Mouse (Mus musculus) gastrocnemius, adult 8-10 months (tissue): ENCODE data around the gene AC109138.7. TPM values are rescaled to one million over a fixed set of nuclear protein-coding genes. Genes with fewer than 3 reads are reported as not detected.

Experiments used
- DNase-seq, 2 experiments: peaks; one replicate each; pipeline ENCODE4 v3.0.0; 2022; ENCODE audit warnings: low spot score in 2 of 2
- total RNA-seq, 4 experiments: library from RNA; stranded (reverse); gene quantifications; 2 replicates each; pipeline ENCODE4 v1.2.4; 2022

AC109138.7 gene
- total RNA-seq, result not detected

DNA sequence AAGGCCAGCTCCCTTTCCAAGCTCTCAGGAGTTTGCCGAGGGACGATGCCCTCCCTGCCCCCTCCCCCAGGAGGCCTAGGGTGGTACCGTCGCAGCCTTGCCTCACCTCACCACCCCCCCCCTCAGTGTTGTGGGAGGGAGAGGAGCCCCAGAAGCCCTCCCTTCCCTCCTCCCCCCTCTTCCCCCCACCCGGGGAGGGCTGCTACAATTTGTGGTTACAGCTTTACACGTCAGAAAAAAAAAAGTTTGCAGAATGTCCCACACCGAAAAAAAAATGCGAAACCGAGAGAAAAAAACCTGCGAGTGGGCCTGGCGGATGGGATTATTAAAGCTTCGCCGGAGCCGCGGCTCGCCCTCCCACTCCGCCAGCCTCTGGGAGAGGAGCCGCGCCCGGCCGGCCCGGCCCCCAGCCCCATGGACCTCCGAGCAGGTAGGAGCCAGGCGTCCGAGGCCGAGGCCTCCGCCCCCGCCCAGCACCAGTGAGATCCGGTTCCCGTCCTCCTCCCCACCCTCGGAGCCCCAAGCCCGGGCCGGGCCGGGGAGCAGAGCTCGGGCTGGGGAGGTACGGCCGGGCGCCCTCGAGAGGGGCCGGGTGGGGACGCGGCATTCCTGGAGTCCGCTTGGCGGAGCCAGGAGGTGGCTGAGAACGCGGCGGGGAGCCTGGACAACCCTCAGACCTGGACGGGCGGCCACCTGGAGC is at the start of gene AC109138.7, which contains the start of gene Clcf1:
AC109138.7 (plus strand) TSS at position 287 of the 700 bp plus-strand sequence.
Clcf1 (plus strand) TSS at position 168 of the 700 bp plus-strand sequence.
- DNase-seq, result no peak

DNA sequence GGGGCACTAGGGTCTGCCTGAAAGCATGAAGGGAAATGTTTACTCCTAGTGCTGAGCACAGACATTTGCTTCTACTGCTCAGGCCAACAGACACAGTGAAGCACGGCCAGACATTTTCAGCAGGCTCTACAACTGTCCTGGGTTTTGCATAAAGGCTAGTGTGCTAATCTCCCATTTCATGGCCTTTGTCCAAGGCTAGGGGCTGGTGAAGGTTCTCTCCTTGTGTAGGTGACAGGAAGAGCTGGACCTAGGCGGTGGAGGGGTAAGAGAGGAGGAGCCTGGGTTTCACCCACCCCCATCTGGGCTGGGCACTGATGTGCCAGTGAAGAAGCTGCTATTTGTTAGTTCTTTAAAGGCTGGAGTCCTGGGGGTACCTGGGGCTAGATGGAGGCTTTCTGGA is 49.4 kb upstream of the AC109138.7 start:
- DNase-seq, result no peak

GRCm38 (mm10) chr19:4166678-4167476 is 47.3 kb upstream of the AC109138.7 start:
- DNase-seq, result no peak

- peak; percentile 99 for DNase-seq
Observed at GRCm38 (mm10) chr19:4169378-4169784, 44.8 kb upstream of the AC109138.7 start.

- DNase-seq, result peak; percentile 34 to 59
Observed at GRCm38 (mm10) chr19:4169810-4170209, 44.3 kb upstream of the AC109138.7 start.

DNA sequence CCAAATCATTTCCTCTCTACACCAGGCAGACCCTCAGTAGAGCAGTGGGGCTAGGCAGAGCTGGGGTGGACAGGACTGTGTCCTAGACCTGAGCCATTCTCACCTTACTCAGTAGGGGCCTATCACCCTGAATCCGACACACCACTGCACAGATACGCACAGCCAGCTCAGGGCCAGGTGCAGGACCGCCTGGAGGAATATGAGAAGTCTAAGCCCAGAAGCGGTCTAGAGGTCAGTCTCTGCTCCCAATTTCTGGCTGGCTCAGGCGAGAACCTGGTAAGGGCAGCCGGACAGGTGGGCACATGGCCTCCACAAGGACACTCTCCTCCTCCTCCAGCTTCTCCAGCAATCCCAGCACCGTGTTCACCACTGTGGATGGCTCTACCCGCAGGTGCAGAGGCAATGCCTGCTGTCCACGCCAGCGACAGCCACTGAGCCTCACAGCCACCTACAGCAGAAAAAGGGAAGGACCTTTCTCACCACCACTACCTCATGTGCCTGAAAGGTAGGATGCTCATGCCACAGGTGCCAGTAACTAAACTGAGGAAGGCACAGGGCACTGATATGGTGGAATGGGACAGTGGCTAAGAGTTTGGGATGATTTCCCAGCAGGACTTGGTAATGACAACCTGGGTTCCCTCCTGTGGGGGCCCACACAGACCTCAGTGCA is 43.3 kb upstream of the AC109138.7 start:
- DNase-seq, result peak in 1 of 2 experiments; percentile 46

DNA sequence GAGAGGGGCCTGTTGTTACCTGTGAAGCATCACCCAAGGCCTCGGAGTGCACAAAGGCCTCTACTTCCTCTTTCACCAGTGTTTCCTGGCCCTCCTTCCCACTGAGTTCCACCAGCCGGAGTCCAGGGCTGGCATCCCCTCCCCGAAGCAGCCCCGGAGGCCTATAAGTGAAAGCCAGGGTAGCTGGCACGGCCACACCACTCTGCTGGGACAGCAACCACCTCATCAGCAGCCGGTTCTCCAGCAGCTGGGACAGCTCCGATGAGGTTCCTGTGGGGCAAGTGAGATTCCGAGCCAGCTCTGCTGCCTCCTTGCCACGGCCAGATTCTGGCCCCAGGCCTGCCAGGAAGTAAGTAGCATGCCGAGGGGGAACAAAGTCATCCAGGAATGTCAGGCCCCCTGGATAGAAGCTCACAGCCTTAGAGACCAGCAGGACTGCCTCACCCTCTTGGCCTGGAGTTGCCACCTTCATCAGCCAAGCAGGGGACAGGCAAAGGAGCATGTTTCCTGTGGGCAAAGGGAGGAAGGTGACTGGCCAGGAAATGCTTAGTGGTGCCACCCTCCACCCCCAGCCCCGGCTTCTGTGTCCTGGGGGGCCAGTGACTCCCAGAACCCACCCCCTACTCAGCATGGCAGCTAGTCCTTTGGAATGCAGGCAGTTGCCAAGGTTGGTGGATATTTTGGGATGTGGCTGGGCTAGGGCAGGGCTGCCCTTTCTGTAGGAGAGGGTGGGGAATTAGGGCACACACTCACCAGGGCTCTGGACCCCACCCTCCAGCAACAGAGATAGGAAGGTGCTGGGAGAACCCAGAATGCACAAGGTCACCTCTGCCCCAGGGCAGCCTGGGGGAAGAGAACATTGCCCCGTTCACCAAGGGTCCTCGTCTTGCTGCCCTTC is 42.5 kb upstream of the AC109138.7 start:
- DNase-seq, result peak; percentile 48 to 67

DNA sequence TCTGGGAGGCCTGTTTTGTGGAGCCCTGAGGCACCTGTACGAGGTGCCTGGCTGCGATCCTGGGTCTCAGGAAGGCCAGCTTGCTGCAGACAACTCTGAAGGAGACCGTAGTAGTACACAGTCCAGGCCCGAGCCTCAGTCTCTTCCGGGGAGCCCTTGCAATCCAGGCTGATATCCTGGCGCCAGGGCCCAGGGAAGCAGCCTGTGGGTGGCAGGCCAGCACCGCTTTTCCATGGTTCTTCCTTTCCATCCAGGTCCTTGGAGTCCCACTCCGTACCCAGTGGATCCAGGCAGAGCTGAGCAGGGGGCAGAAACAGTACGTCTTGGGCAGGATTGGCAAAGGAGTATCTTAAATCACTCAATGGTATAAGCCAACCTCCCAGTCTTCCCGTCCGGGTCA is 41.2 kb upstream of the AC109138.7 start:
- no peak for DNase-seq

DNA sequence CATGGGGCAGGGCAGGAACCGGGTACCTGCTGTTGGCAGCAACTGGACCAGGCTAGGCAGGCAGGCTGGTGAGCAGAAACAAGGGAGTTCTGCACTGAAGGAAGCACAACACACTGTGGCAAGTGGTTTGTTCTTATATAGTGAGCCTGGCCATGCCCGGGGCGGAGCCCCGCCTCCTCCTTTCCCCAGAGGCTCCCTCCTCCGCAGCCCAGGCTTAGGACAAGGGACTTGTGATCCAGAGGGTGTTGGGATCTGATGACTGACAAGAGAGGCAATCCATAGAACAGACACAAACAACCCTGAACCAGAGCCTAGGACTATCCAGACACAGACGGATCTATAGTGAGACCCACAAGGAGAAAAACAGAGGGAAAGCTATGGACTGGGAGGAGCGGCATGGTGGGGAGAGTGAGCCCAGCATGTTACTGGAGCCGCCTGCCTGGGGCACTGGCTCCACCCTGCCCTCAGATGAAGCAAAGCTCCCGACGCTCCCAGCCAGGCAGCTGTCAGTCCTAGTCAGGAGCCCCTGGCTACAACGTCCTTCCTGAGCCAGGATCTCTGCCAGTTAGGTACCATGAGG is 38.7 kb upstream of the AC109138.7 start, which contains the start of gene Carns1:
Carns1 (minus strand) TSS at position 112 of the 580 bp plus-strand sequence.
- peak; percentile 53 to 65 for DNase-seq

GRCm38 (mm10) chr19:4180411-4180810 is 33.7 kb upstream of the AC109138.7 start:
- DNase-seq, result no peak

- no peak for DNase-seq
Observed at GRCm38 (mm10) chr19:4181892-4182291, 32.3 kb upstream of the AC109138.7 start.

DNA sequence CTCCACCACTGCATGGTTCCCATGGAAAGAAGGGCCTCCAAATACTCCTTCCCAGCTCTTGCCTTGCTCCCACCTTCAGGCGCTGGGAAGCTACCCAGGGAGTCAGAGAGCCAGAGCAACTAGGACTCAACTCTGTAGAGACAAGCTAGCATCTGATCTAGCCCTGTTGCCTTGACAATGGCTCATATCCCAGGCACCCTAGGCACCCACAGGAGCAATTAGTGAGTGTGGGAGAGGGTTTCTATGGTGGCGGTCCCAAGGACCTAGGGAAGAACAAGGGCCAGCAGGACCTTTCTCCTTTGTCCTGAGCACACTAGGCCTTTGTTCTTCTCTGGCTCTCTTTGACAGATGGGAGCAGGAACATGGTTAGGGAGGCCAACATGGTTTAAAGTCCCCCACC is 30.5 kb upstream of the AC109138.7 start:
- DNase-seq, result no peak

- DNase-seq, result no peak
Observed at GRCm38 (mm10) chr19:4184976-4185975, 28.9 kb upstream of the AC109138.7 start.

DNA sequence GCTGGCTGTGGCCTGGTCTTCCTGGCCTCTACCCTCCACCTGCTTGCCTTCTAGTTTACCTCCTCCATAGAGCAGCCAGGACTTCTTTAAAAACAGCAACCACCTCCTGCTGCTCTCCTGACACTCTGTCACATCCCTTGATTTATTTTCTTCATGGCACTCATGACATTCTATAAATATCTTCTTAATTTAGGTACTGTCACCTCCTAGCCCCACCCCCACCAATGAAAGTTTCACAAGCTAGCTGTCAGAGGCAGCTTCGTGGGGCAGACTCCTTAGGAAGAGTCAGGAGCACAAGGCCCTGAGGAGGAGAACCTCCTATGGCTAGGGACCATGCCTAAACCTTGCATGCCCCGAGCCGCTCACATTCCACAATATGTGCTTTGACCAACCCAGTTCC is 26.9 kb upstream of the AC109138.7 start:
- peak; percentile 41 to 49 for DNase-seq

DNA sequence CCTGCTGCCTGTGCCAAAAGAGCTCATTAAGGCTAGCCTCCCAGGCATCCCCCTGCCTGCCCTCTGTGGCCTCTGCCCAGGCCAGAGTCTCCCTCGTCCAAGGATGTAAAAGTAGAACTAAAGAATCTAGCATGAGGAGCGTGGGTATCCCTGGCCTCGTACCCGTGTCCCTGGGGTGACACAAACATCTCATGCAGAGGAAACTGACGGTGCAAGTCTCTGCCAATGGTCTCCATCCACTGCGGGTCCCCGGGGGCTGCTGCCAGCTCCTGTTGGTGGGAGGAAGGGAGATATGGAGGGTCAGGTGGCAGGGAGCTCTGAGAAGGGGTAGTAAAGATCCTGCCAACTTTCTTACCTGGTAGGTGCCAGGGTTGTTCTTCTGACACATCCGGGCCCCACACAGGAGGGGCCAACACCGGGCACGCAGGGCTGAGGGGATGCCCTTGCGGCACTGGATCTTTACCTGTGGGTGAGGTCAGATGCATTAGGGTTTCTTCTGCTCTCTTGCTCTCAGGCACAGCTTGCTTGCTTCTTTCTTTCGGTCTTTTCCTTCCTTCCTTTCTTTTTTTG is 25.0 kb upstream of the AC109138.7 start:
- no peak for DNase-seq

GRCm38 (mm10) chr19:4190831-4191334 is 23.3 kb upstream of the AC109138.7 start, which contains the start of gene Tbc1d10c:
Tbc1d10c (minus strand) TSS chr19:4191284.
- no peak for DNase-seq

- peak; percentile 86 to 92 for DNase-seq
Observed at GRCm38 (mm10) chr19:4191528-4192250, 22.5 kb upstream of the AC109138.7 start, which contains the start of gene Ppp1ca. Ppp1ca (plus strand) TSS chr19:4192065.
